Mouse (Mus musculus) stomach, embryonic 16.5 days (tissue): ENCODE results near the gene Poln. TPM values are rescaled to one million over a fixed set of nuclear protein-coding genes. Genes with fewer than 3 reads are reported as not detected.

Experiments
- ATAC-seq: fragments of 200-750 bp; cut with Nextera tagmentation; 2 replicates; pipeline ENCODE4 v1.8.0; 2017; ENCODE audit warnings: moderate number of reproducible peaks, moderate TSS enrichment; ENCODE audit not compliant: insufficient read depth, low FRiP score
- H3K27ac ChIP-seq: fragments of 300-500 bp; sonication (generic); 2 replicates; pipeline ENCODE4 v1.5.1; 2014; ENCODE audit warnings: low read length
- H3K27me3 ChIP-seq: fragments of 300-500 bp; sonication (generic); 2 replicates; pipeline ENCODE4 v1.6.1; 2014; ENCODE audit warnings: low read length, control low read depth, mixed read lengths; ENCODE audit not compliant: control insufficient read depth, insufficient read depth
- H3K36me3 ChIP-seq: fragments of 300-500 bp; sonication (generic); 2 replicates; pipeline ENCODE4 v1.6.1; 2014; ENCODE audit warnings: low read length; ENCODE audit not compliant: control insufficient read depth, insufficient read depth
- H3K4me1 ChIP-seq: fragments of 300-500 bp; sonication (generic); 2 replicates; pipeline ENCODE4 v1.6.1; 2014; ENCODE audit warnings: low read length, control low read depth, mixed read lengths; ENCODE audit not compliant: control insufficient read depth, insufficient read depth
- H3K4me2 ChIP-seq: fragments of 300-500 bp; sonication (generic); 2 replicates; pipeline ENCODE4 v1.6.1; 2014; ENCODE audit warnings: low read depth, low read length, mixed read lengths
- H3K4me3 ChIP-seq: fragments of 300-500 bp; sonication (generic); replicated peaks from 2 replicates; pipeline ENCODE4 v1.5.1; 2014; ENCODE audit warnings: mild to moderate bottlenecking, low read length
- H3K9ac ChIP-seq: fragments of 300-500 bp; sonication (generic); 2 replicates; pipeline ENCODE4 v1.6.1; 2014; ENCODE audit warnings: low read length
- H3K9me3 ChIP-seq: fragments of 300-500 bp; sonication (generic); replicated peaks from 2 replicates; pipeline ENCODE4 v1.6.1; 2016; ENCODE audit warnings: low read length, control low read depth; ENCODE audit not compliant: control insufficient read depth
- WGBS: fragments of 180-500 bp; shearing (Covaris S2); extraction: QIAGEN DNeasy Blood & Tissue Kit; methylation state at CpG from one replicate; pipeline ENCODE4 v1.1.7; 2014; 5-methylcytosine and 5-hydroxymethylcytosine counted together
- polyA plus RNA-seq: library from polyadenylated mRNA; unstranded; fragments of >200 nt; fragmentation: Nextera tagmentation; extraction: Ambion mirVana; gene quantifications from 2 replicates; pipeline ENCODE4 v1.2.1, GENCODE M21; 2015

Gene Poln
- polyA plus RNA-seq, 1 experiment from 2014 or later = 1.1 TPM

GRCm38 (mm10) chr5:33995843-33996693 is 173.2 kb downstream of the Poln start, which contains the start of gene Nat8l:
Nat8l (plus strand) TSS chr5:33995984.
- peak within 1 kb of the TSS; percentile 69 for H3K4me3 ChIP-seq
- peak within 1 kb of the TSS; percentile 96 for H3K4me2 ChIP-seq
- WGBS = under 1% methylated on average over 90 of the region's 90 CpGs
- ATAC-seq = peak; percentile 49; the same call in 1 of the 2 replicates
- H3K9me3 ChIP-seq = no peaks in the 10 kb centered on the region
- H3K27me3 ChIP-seq = peaks cover 51% of the 10 kb centered on the region
- no peak within 1 kb of the TSS for H3K27ac ChIP-seq
- H3K9ac ChIP-seq = peak within 1 kb of the TSS; percentile 61
- H3K4me1 ChIP-seq = peaks cover 8% of the 10 kb centered on the region; the same call in 1 of the 2 replicates
- H3K36me3 ChIP-seq = no peaks in the 10 kb centered on the region

- Histone ChIP-seq H3K36me3 (no peaks in the 10 kb centered on the region), H3K9me3 (no peaks in the 10 kb centered on the region), H3K27me3 (peaks cover 51% of the 10 kb centered on the region), H3K27ac (no peak overlapping the region), H3K4me2 (peak overlapping the region; percentile 96), H3K4me3 (peak overlapping the region; percentile 69), H3K4me1 (peaks cover 8% of the 10 kb centered on the region; the same call in 1 of the 2 replicates), H3K9ac (no peak overlapping the region)
- ATAC-seq = no peak
- 40% methylated on average over 28 of the region's 28 CpGs for WGBS
These were observed 174.3 kb downstream of the Poln start for GRCm38 (mm10) chr5:33994671-33995625.

- H3K4me3 ChIP-seq = peak within 1 kb of the TSS; percentile 78
- H3K4me2 ChIP-seq = peak within 1 kb of the TSS; percentile 72
- under 1% methylated on average over 87 of the region's 88 CpGs for WGBS
- H3K36me3 ChIP-seq = no peaks in the 10 kb centered on the region
- ATAC-seq = peak; percentile 85
- peaks cover 3% of the 10 kb centered on the region; the same call in 1 of the 2 replicates for H3K4me1 ChIP-seq
- H3K9ac ChIP-seq = peak within 1 kb of the TSS; percentile 79
- 0 out of 2 replicates have a peak within 1 kb of the TSS, but pooled peaks have one; percentile 12 for H3K27ac ChIP-seq
- H3K27me3 ChIP-seq = no peaks in the 10 kb centered on the region
- no peaks in the 10 kb centered on the region for H3K9me3 ChIP-seq
These were observed 185.7 kb downstream of the Poln start, which contains the start of gene Gm1673 for GRCm38 (mm10) chr5:33983309-33984121. Gm1673 (plus strand) TSS chr5:33983433.

GRCm38 (mm10) chr5:33982731-33983259 is 186.5 kb downstream of the Poln start:
- WGBS = 5% methylated on average over 26 of the region's 26 CpGs

GRCm38 (mm10) chr5:33976267-33976666 is 193.0 kb downstream of the Poln start:
- H3K4me3 ChIP-seq = no peak overlapping the region
- H3K4me1 ChIP-seq = no peaks in the 10 kb centered on the region
- H3K27me3 ChIP-seq = no peaks in the 10 kb centered on the region
- H3K4me2 ChIP-seq = no peak overlapping the region
- WGBS = 43% methylated on average over 3 of the region's 3 CpGs
- no peaks in the 10 kb centered on the region for H3K9me3 ChIP-seq
- no peaks in the 10 kb centered on the region for H3K36me3 ChIP-seq
- no peak overlapping the region for H3K27ac ChIP-seq
- no peak overlapping the region for H3K9ac ChIP-seq
- ATAC-seq = no peak

More at GRCm38 (mm10) chr5:33982731-33983259, 186.5 kb downstream of the Poln start:
- Histone ChIP-seq H3K27ac (0 out of 2 replicates have a peak overlapping the region, but pooled peaks have one; percentile 12), H3K4me3 (peak overlapping the region; percentile 78), H3K4me2 (peak overlapping the region; percentile 72), H3K9me3 (no peaks in the 10 kb centered on the region), H3K36me3 (no peaks in the 10 kb centered on the region), H3K27me3 (no peaks in the 10 kb centered on the region), H3K4me1 (peaks cover 3% of the 10 kb centered on the region; the same call in 1 of the 2 replicates), H3K9ac (peak overlapping the region; percentile 79)
- peak; percentile 20; the same call in 1 of the 2 replicates for ATAC-seq

GRCm38 (mm10) chr5:33974736-33975135 is 194.5 kb downstream of the Poln start:
- H3K27ac ChIP-seq = no peak overlapping the region
- H3K4me2 ChIP-seq = no peak overlapping the region
- no peaks in the 10 kb centered on the region for H3K4me1 ChIP-seq
- no peaks in the 10 kb centered on the region for H3K9me3 ChIP-seq
- WGBS = 56% methylated on average over 2 of the region's 2 CpGs
- H3K27me3 ChIP-seq = no peaks in the 10 kb centered on the region
- no peak for ATAC-seq
- H3K9ac ChIP-seq = no peak overlapping the region
- no peaks in the 10 kb centered on the region for H3K36me3 ChIP-seq
- H3K4me3 ChIP-seq = no peak overlapping the region

GRCm38 (mm10) chr5:33959382-33959781 is 209.9 kb downstream of the Poln start:
- 66% methylated on average over 4 of the region's 4 CpGs for WGBS
- ATAC-seq = no peak
- Histone ChIP-seq H3K36me3 (no peaks in the 10 kb centered on the region), H3K9ac (no peak overlapping the region), H3K4me1 (no peaks in the 10 kb centered on the region), H3K27me3 (no peaks in the 10 kb centered on the region), H3K4me2 (no peak overlapping the region), H3K4me3 (no peak overlapping the region), H3K9me3 (0 out of 2 replicates have a peak, but pooled peaks cover 7% of the 10 kb centered on the region), H3K27ac (no peak overlapping the region)
